Mouse (Mus musculus) right cerebral cortex, adult 18-20 months (tissue): ENCODE measurements around the gene Cobl.
A peak's percentile ranks its signal among the peaks of the same experiment; 100 is the strongest.

Experiments
- DNase-seq: peaks from one replicate; pipeline ENCODE4 v3.0.0; 2022; ENCODE audit warnings: mixed read lengths

Cobl gene

GRCm38 (mm10) chr11:12443614-12444013 is 21.1 kb downstream of the Cobl start:
- DNase-seq = no peak

GRCm38 (mm10) chr11:12443185-12443584 is 21.6 kb downstream of the Cobl start:
- no peak for DNase-seq

- no peak for DNase-seq
Observed at GRCm38 (mm10) chr11:12442283-12442682, 22.5 kb downstream of the Cobl start.

- DNase-seq = no peak
Observed at GRCm38 (mm10) chr11:12435905-12436304, 28.9 kb downstream of the Cobl start.

GRCm38 (mm10) chr11:12435018-12435417 is 29.7 kb downstream of the Cobl start:
- DNase-seq = no peak

DNA sequence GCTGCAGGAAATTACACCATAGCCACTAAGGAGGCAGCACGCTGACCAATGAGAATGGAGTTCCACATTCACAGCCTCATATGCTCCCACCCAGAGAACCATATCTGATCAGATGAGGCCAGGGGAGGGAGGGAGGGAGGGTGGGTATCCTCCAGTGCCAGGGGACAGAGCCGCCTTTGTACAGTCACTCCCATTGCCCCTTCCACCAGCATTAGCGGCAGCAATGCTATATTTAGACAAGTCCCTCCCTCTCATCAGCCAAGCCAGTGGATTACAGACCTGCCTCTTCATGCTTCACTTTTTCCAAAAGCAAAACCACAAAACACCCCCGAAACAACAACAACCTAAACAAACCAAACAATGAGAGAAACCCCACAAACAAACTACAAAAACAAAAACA is 30.2 kb downstream of the Cobl start:
- DNase-seq = no peak

DNA sequence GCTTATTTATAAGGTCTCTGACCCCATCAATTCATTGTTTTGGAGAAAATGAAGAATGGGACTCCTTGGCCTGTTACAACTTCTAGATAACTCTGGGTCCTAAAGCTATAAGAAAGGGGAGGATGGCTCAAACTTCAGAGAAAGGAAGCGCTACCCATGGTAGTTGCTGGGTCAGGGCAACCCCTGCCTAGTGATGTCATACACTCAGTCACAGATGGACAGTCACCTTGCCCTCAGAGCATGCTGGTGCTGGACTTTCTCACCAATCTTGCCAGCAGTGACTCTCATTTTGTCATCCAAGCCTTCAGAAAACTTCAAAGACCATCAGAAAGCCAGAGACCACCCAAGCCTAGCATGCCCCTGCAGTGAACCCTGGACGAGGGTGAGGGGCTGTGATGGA is 32.8 kb downstream of the Cobl start:
- no peak for DNase-seq

DNA sequence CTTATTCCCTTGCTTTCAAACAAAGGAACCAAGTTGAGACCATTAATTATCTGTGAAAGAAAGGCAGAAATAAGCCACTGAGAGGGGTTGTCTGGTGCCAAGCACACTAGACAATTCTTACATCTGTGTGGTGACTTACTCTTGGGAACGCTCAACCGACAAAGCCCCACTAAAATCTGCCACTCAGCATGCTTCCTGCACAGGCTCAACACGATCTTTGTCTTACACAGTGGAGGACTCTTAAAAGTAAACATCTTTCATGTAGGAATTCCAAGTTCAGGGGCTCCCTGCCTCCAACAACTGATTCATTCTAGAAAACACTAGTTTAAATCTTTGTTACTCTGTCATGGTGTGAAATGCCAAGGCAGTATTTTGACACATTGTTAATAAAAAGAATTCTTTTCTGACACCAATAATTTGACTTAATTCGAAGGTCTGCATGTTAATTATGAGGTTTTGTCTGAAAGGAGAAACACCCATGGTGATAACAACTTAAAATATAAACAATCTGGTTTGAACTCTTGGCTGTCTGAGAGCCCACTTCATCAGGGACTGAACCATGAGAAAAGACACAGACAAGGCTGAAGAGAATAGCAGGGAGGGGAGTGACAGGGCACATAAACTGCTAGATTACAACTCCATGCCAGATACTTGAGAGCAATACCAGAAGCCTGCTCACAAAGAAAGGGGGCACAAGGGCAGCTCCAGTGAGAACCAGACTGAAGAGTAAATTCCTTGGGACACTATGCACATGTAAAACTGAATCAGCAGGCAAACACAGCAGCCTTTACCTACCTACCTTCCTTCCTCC is 34.3 kb downstream of the Cobl start:
- no peak for DNase-seq

- DNase-seq = no peak
Observed at GRCm38 (mm10) chr11:12426746-12427145, 38.0 kb downstream of the Cobl start.

- no peak for DNase-seq
Observed at GRCm38 (mm10) chr11:12424205-12424604, 40.6 kb downstream of the Cobl start.

DNA sequence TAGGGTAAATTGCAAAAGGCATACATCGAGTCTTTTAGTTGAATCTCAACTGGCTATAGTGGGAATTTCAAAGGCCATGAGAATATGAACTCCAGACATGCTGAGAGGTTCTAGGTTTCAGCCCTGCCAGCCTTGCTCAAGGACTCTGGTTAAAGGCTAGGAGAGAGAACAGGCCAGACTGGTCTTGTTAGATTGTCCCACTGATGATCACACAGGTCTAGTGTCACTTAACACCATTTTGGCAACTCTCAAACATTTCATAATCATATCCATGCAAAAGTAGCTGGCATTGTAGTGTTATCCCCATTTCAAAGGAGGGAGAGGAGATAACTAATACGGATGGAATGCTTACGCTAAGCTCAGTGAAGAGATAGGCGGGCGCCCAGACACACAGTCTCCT is 43.6 kb downstream of the Cobl start:
- DNase-seq = no peak

GRCm38 (mm10) chr11:12420146-12420545 is 44.6 kb downstream of the Cobl start:
- DNase-seq = no peak

DNA sequence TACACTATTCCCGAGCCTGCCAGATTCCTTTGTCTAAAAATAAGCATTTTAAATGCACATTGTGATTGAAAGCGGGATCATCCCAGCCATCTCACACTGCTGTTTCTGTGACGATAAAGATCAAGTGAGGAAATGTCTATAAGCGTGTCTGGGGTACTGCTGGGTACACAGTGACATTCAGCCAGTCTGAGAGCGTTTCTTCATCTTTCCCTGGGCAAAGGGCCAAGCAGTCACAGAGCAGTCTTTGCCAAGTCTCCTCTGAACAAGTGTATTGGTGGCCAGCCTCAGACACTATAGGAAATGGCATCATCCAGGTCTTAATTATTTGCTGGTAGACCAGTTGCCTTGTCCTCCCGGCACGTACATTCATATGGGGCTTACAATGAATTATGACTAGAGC is 47.9 kb downstream of the Cobl start:
- DNase-seq = peak; percentile 55

DNA sequence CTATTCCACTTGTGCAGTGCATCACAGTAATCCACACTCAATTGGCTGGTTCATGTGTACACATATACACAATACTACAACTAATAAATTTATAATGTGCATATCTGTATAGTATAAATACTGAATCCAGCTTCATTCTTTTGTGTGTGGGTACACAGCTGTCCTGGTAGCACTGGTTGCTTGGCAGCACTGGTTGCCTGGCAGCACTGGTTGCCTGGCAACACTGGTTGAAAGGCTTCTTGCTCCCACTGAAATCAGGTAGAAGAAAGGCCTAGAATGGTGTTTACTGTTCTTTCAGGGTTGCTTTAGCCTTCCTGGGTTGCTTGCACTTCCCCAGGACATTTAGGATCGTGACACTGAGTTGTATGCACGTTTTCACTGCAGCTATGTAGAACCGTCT is 49.4 kb downstream of the Cobl start:
- DNase-seq = peak; percentile 28

- DNase-seq = no peak
Observed at GRCm38 (mm10) chr11:12411950-12412349, 52.8 kb downstream of the Cobl start.

- DNase-seq = no peak
Observed at GRCm38 (mm10) chr11:12411075-12411807, 53.5 kb downstream of the Cobl start.

- no peak for DNase-seq
Observed at GRCm38 (mm10) chr11:12409463-12409862, 55.3 kb downstream of the Cobl start.

- peak; percentile 51 for DNase-seq
Observed at GRCm38 (mm10) chr11:12407834-12408233, 56.9 kb downstream of the Cobl start.

GRCm38 (mm10) chr11:12399903-12400302 is 64.9 kb downstream of the Cobl start:
- DNase-seq = peak; percentile 20

DNA sequence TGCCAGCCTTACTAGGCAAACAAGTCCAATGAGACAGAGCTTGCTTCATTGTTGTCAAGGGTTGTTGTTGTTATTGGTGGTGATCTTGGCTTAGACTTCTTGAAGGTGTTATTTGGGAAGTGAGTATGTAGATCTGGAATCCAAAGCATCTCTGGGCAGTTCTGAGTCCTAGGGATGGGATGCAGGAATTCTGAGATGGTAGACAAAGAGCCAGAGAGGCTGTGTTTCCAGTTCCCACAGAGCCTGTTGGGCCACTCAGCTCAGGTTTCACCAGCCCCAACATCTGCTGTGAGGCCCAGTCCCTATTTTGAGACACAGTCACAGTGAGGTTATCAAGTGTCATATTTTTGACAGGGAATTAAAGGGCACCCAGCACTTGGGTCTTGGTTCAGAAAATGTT is 68.6 kb downstream of the Cobl start:
- no peak for DNase-seq

DNA sequence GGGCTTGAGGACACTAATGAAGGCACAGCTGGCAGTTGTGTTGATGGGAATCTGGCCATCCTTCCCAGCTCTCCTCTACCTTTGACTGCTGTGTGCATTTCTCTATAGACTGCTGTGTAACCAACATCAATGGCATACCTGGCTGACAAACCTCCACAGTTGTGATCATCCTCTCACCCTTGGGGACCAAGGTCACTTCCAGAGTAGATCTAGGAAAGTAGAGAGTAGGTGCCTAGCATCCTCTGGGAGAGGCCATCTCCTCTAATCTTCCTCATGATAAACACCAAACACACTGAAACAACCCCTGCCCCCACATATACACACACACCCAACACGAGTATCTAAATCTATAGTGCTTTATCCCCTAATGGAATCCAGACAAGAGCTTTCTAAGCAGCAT is 70.1 kb downstream of the Cobl start:
- no peak for DNase-seq

- DNase-seq = peak; percentile 91
Observed at GRCm38 (mm10) chr11:12394151-12394550, 70.6 kb downstream of the Cobl start.

- DNase-seq = peak; percentile 50
Observed at GRCm38 (mm10) chr11:12384826-12385225, 79.9 kb downstream of the Cobl start.

DNA sequence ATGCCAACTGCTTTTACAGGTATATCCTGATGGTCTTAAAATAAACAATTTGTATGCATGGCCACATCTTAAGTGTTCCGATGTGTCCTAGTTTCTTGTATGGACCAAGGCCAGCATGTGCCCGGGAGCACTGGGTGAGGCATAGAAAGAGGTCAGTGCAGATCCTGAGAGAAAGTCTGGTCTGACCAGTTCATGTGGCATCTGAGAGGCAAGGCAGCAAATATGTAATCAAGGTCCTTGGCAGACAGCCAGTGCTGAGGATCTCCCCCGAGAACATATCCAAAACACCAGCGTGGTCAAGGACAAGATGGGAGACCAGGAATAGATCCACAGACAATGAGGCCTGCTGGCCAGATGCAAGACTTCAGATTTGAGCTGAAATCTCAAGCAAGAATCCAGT is 81.8 kb downstream of the Cobl start:
- DNase-seq = no peak
